Mouse (Mus musculus) cerebellum, adult (tissue): Measurements from ENCODE around the gene Nlgn2.
A peak's percentile ranks its signal among the peaks of the same experiment; 100 is the strongest.
"Not testable (repeated sequence)": the region's sequence is repeated elsewhere in the genome, so short reads cannot be mapped to it uniquely, and the experiment has no call there.

Experiments
- ATAC-seq: cut with Nextera tagmentation; 2 replicates; pipeline ENCODE4 v1.9.2; 2017; ENCODE audit warnings: mild to moderate bottlenecking, moderate library complexity, mixed read lengths; ENCODE audit not compliant: insufficient number of reproducible peaks, low FRiP score, low TSS enrichment

Nlgn2 gene

GRCm38 (mm10) chr11:69864138-69864860 is 26.7 kb upstream of the Nlgn2 start:
- ATAC-seq, result no peak

- ATAC-seq, result not testable (repeated sequence)
Measured at GRCm38 (mm10) chr11:69863729-69864128, 26.1 kb upstream of the Nlgn2 start.

GRCm38 (mm10) chr11:69858113-69858998 is 20.8 kb upstream of the Nlgn2 start, which contains the start of gene Tnk1:
TSS of gene Tnk1 (minus strand) at chr11:69858730.
- ATAC-seq, result no peak

GRCm38 (mm10) chr11:69855347-69855746 is 17.8 kb upstream of the Nlgn2 start:
- ATAC-seq, result no peak

- ATAC-seq, result no peak
Measured at GRCm38 (mm10) chr11:69854680-69855079, 17.1 kb upstream of the Nlgn2 start.

GRCm38 (mm10) chr11:69853994-69854393 is 16.4 kb upstream of the Nlgn2 start:
- no peak for ATAC-seq

GRCm38 (mm10) chr11:69850754-69851153 is 13.2 kb upstream of the Nlgn2 start:
- ATAC-seq, result no peak

- no peak for ATAC-seq
Measured at GRCm38 (mm10) chr11:69849884-69850283, 12.3 kb upstream of the Nlgn2 start.

- no peak for ATAC-seq
Measured at GRCm38 (mm10) chr11:69849128-69849527, 11.5 kb upstream of the Nlgn2 start.

- no peak for ATAC-seq
Measured at GRCm38 (mm10) chr11:69848021-69848420, 10.4 kb upstream of the Nlgn2 start.

- no peak for ATAC-seq
Measured at GRCm38 (mm10) chr11:69846738-69847688, 9.4 kb upstream of the Nlgn2 start.

GRCm38 (mm10) chr11:69846198-69846680 is 8.7 kb upstream of the Nlgn2 start, which contains the start of gene Plscr3:
TSS of gene Plscr3 (plus strand) at chr11:69846376.
- ATAC-seq, result peak; percentile 78

GRCm38 (mm10) chr11:69838714-69839104 is 1.1 kb upstream of the Nlgn2 start:
- no peak for ATAC-seq

GRCm38 (mm10) chr11:69837952-69838713 is 549 bp upstream of the Nlgn2 start, which contains the start of gene Tmem256:
TSS of gene Tmem256 (plus strand) at chr11:69838514.
- peak; percentile 92 for ATAC-seq

- no peak for ATAC-seq
Measured at GRCm38 (mm10) chr11:69836703-69837576, 644 bp downstream of the Nlgn2 start.

- no peak for ATAC-seq
Measured at GRCm38 (mm10) chr11:69835966-69836335, 1.6 kb downstream of the Nlgn2 start.

- ATAC-seq, result no peak
Measured at GRCm38 (mm10) chr11:69835326-69835965, 2.1 kb downstream of the Nlgn2 start.

- ATAC-seq, result no peak
Measured at GRCm38 (mm10) chr11:69834001-69834549, 3.5 kb downstream of the Nlgn2 start.
